Mouse (Mus musculus): Measurements from ENCODE around the gene Capn10. TPM values are rescaled to one million over a fixed set of nuclear protein-coding genes. Genes with fewer than 3 reads are reported as not detected.

The Capn10 gene
- polyA plus RNA-seq, 1 experiment from 2014 or later: 53.0 TPM

GRCm38 (mm10) chr1:92992214-92992855 lies 58.2 kb downstream of the Capn10 start:
- DNase-seq (ENCODE audit: low spot score): no peak
- no peaks in the 10 kb centered on the region for H3K36me3 ChIP-seq
- WGBS: 83% methylated on average over 6 of the region's 6 CpGs
- no peak overlapping the region for H3K4me3 ChIP-seq
- no peak overlapping the region for H3K27ac ChIP-seq
- no peaks in the 10 kb centered on the region for H3K27me3 ChIP-seq (ENCODE audit: insufficient read depth, poor library complexity, severe bottlenecking)
- H3K4me1 ChIP-seq (replicated peaks): no peaks in the 10 kb centered on the region
- H3K9me3 ChIP-seq: no peaks in the 10 kb centered on the region

GRCm38 (mm10) chr1:92992880-92993279 lies 58.7 kb downstream of the Capn10 start:
- no peak overlapping the region for H3K27ac ChIP-seq
- H3K9me3 ChIP-seq: no peaks in the 10 kb centered on the region
- DNase-seq (ENCODE audit: low spot score): no peak
- H3K4me1 ChIP-seq (replicated peaks): no peaks in the 10 kb centered on the region
- WGBS: 68% methylated on average over 2 of the region's 2 CpGs
- no peaks in the 10 kb centered on the region for H3K36me3 ChIP-seq
- no peak overlapping the region for H3K4me3 ChIP-seq
- H3K27me3 ChIP-seq (ENCODE audit: insufficient read depth, poor library complexity, severe bottlenecking): no peaks in the 10 kb centered on the region

Other genes starting within 250 kb of the Capn10 start
- 72.1 and 76.0 TPM in 2 replicates for gene Gpc1, start 102.7 kb upstream of the Capn10 start, polyA plus RNA-seq (2016; fragmentation: Nextera tagmentation; extraction: Ambion mirVana)
- 0.29 and 0.30 TPM in 2 replicates for gene Ankmy1, start 31.5 kb upstream of the Capn10 start, polyA plus RNA-seq (2016; fragmentation: Nextera tagmentation; extraction: Ambion mirVana)
- gene Dusp28, start 27.4 kb upstream of the Capn10 start, polyA plus RNA-seq (2016; fragmentation: Nextera tagmentation; extraction: Ambion mirVana): 10.8 and 11.1 TPM in 2 replicates
- 27.3 and 27.5 TPM in 2 replicates for gene Rnpepl1, start 23.6 kb upstream of the Capn10 start, polyA plus RNA-seq (2016; fragmentation: Nextera tagmentation; extraction: Ambion mirVana)
- 0.05 and 0.51 TPM in 2 replicates for gene Gpr35, start 16.5 kb downstream of the Capn10 start, polyA plus RNA-seq (2016; fragmentation: Nextera tagmentation; extraction: Ambion mirVana)
- not detected in 2 replicates for gene Aqp12, start 72.0 kb downstream of the Capn10 start, polyA plus RNA-seq (2016; fragmentation: Nextera tagmentation; extraction: Ambion mirVana)
- 48.2 and 79.0 TPM in 2 replicates for gene Kif1a, start 167.6 kb downstream of the Capn10 start, polyA plus RNA-seq (2016; fragmentation: Nextera tagmentation; extraction: Ambion mirVana)
- gene Agxt, start 200.9 kb downstream of the Capn10 start, polyA plus RNA-seq (2016; fragmentation: Nextera tagmentation; extraction: Ambion mirVana): not detected in 2 replicates
- gene 2310007B03Rik, start 226.6 kb downstream of the Capn10 start, polyA plus RNA-seq (2016; fragmentation: Nextera tagmentation; extraction: Ambion mirVana): 0.78 and 1.1 TPM in 2 replicates
- 0.07 and 0.30 TPM in 2 replicates for gene Crocc2, start 234.3 kb downstream of the Capn10 start, polyA plus RNA-seq (2016; fragmentation: Nextera tagmentation; extraction: Ambion mirVana)

Data from hindbrain, embryonic 10.5 days (tissue).